Mouse (Mus musculus) fat pad, adult 2 months (tissue): ENCODE results near the gene Ift80.
"Not testable (repeated sequence)": the region's sequence is repeated elsewhere in the genome, so short reads cannot be mapped to it uniquely, and the experiment has no call there.

Source experiments
- DNase-seq: peaks from one replicate; pipeline ENCODE4 v3.0.0-alpha.2; 2011; ENCODE audit warnings: low read depth, low spot score; ENCODE audit errors: extremely low read depth

Gene Ift80

DNA sequence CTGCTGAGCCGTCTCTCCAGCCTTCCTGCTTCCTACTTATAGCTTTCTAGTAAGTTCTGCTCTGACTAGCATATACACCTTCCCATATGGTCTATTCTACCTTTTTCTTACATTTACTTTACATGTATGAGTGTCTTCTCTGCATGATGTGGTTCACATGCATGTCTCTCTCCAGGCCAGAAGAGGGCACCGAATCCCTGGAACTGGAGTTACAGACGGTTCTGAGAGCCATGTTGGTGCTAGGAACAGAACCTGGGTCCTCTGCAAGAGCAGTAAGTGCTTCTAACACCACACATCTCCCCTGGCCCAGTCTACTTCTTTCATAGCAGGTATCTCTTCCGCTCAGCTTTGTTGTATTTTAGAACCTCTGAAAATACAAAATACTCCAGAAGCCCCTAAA, 1.6 kb downstream of the Ift80 start:
- DNase-seq: no peak

DNA sequence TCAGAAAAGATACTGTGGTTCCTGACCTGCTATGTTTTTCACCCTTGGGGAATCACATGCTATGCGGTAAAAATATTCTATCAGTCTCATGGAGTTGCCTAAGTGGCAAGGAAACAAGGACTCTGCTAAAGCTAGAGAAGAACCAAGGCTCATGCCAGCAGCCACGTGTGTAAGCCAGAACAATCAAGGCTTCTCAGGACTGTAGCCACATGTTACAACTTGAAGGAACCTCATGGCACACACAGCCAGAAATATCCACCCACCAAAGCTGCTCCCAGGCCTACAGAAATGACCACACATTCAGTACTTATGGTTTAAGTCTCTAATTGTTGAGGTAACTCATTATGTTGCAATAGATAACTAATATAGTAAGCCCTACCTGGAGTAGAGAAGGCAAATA, 17.8 kb downstream of the Ift80 start:
- DNase-seq: peak; percentile 98

DNA sequence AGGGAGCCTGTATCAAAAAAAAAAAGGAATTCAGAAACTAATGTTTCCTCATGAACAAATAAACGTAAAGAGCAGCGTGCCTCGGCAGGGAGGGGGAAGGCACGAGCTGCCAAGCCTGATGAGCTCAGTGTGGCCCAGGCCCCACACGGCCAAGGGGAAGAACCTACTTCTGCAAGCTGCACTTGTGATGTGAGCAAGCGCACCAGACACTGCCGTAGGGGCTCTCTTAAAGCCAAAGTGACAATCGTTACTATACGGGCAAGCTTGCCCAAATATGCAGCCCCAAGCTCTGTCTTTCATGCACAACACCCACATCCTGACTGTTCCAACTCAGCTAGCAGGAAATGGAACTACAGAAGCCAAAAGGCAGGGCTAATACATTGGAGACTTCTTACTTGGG, 23.5 kb downstream of the Ift80 start:
- DNase-seq: peak; percentile 96

DNA sequence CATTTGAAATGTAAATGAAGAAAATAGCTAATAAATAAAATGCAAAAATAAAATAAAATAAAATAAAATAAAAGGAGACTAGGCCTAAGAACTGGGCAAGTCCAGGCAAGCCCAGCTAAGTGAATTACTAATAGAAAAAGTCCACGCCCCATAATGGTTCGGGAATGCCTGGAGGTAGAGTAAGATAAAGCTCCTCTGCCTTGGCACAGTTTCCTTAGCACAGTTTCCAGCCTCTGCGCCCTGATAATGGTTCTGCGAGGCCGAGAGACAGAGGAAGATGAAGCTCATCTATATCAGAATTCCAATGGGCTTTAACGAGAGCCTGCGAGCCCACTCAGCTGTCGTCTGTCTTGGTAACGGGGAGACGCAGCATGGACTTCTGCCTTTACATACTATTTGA, 25.2 kb downstream of the Ift80 start:
- no peak for DNase-seq

DNA sequence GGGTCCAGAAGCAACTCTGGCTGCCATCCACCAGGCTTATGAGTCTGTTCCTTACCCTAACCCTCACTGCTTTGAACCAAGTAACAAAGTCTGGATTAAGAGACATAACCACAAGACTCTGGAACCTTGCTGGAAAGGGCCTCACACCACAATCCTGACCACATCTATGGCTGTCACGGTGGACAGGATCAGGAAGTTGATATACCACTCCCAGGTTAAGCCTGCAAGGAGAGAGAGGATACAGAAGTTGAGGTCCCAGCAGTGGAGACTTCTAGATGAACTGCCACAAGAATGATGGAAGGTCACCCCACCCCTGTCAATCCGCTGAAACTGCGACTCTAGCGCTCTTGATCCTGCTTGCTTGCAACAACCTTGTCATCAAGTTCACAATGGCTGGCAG, 26.7 kb downstream of the Ift80 start:
- DNase-seq: no peak

DNA sequence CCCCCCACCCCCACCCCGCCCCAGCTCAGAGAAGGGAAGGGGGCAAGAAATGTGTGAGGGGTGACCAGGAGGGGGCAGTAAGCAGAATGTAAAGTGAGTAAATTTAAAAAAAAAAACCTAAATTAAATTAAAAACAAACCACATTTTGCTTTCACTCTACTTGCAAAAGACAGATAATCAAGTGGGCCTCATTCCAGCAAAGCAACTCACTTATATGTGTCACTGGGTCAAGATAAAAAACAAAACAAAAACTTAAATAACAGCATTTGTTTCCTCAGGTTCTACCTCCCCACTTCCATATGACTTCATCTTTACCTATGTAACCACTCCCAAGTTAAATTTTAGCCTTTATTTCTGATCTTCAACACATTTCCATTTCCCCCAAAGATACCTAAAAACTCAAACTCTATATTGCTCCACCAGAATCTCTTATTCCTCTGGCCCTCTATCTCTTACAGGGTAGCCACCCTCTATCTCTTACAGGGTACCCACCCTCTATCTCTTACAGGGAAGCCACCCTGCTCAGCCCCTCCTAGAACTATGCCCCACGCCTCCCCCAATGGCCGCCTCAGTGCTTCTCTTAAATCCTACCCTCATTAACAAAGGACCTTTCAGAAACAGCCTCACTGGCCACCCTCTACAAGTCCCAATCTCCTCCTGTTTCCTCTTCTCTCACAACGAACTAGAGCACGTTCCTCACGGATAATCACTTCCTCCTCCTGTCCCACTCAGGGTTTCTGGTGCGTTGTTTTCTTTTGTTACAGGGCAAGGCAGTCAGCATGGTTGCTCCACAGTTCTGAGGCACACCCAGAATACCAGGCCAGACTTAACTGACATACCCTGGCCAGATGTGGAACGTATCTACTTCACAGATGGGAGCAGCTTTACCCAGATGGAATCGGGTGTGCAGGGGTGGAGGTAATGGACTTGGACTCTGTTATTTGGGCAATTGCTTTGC, 28.6 kb downstream of the Ift80 start:
- no peak for DNase-seq

DNA sequence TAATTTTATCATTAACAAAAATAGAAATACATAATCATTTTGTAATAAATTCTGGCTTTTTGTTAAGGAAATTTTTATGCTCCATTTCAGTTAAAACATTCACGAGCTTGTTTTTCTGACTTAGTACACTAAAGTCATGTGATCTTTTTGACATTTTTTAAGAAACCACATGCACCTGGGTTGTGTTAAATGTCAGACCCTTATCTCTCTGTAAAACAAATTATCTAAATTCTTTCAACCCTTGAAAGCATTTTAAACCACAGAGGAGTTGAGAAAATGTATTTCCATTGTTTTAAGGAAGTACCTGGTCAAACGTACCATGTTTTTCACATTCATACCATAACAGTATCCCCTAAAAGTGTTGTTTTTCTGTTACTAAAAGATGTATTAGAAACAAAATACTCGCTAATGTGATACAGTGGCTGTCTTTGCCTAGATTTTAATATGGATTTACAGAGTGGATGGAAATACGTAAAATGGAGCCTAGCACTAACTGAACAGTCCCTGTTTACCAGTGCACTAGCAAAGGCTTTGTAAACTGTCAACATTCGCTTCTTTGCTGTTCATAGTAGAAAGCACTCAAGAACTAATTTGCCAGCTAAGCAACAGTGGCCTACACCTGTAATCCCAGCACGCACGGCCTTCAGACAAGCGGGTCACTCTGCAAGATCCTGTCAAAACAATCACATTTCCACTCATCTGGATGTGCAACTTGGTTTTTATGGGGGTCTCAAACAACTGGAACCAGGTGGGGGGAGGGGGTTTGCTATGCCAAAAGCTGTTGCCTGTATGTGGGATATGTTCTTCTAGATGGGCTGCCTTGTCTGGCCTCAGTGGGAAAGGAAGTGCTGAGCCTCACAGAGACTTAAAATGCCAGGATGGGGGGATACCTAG, 29.5 kb downstream of the Ift80 start:
- no peak for DNase-seq

DNA sequence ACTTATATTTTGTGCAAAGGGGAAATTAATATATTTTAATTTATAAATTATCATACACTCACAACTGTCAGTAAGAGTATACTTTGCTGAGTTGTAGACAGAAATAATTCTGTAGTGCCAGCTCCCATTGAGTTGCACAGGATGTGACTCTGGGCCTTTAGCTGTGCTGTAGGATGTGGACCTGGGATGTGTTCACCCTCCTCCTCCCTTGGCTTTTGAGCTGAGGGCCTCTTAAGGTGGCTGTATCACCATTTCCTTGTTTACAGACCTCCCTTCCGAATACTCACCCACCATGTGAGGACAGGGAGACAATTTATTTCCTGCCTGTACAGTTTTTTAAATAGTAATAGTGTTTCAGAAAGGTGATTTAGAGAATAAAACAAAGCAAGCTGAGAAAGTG, 30.8 kb downstream of the Ift80 start:
- DNase-seq: no peak

DNA sequence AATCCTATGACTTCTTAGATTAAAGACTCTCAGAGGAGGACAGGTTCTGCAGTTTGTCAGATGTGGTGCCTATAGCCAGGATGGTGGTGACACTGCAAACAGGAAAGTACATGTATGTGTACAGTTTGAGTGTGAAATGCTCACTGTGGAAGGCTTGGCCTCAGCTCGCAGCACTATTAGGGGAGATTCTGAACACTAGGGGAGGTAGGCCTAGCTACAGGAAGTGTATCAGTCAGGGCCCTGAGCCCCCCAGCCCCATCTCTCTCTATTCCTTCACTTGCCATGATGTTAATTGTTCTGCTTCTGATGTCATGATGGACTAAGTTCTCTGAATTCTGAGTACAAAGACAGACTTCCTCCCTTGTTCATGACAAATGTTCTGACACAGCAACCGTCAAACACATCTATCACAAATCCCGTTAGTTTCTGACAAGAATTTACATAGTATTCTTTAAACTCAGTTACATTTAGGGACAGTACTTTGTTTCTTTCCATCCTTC, 35.2 kb downstream of the Ift80 start:
- no peak for DNase-seq

DNA sequence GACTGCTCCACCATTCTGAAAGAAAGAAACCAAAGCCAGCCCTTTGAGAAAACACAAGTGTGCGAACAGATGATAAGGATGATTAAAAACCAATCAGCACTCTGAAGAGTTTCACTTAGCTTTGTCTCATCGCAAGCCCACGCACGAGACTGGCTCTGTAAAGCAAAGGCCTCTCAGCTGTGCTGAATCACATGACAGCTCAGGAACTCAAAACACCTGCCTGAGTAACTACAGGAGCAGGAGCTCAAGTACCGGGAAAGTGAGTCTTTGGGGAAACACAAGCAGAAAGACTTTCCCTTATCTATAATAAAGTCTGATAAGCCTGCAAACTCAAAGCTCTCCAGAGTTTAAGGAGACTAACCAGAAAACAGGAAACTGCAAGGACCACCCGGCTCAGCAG, 37.0 kb downstream of the Ift80 start:
- DNase-seq: no peak

DNA sequence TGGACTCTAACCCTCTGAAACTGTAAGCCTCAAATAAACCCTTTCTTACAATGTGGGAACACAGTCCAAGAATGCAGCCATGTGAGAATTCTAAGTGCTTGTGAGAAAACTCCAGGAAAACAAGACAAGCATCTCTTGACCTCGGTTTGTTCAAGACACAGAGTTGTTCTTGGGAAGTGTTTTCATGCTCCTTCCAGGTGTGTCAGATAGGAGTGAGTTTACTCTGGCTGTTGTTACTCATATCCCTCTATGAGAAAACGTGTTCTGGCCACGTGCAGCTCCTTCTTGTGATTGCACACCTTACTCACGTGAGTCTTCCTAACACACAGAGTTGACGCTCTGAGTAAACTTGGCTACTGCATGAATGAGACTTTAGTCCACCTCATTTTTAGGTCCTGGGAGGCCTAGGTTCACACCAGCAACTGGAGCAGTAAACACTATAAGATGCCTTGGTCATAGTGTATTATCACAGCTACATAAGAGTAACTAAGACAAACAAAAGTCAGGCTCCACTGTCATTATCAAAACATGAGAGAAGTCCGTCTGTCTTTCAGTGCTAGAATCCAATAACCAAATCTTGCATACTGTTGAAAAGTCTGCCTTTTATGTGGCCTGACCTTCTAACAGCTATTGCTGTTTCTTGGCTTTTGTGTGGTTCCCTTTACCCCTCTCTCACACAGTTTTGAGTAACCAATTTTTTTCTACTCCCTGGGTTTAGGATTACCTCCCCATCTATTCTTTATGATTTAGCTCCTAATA, 37.7 kb downstream of the Ift80 start:
- DNase-seq: no peak

DNA sequence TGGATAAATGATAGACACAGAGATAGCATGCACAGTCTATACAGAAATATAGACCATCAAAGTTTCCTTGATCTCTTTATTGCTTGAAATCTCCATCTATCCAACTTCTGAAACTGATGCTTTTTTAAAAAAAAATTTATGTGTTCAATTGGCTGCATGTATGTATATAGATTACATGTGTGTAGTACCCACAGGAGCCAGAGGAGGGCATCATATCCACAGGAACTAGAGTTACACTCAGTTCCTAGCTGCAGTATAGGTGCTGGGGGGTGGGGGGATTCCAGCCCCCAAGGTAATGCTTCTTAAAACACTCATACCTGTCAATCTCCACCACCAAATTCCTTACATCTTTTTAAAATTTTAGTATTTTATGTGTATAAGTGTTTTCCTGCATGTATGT, 39.7 kb downstream of the Ift80 start:
- DNase-seq: no peak

DNA sequence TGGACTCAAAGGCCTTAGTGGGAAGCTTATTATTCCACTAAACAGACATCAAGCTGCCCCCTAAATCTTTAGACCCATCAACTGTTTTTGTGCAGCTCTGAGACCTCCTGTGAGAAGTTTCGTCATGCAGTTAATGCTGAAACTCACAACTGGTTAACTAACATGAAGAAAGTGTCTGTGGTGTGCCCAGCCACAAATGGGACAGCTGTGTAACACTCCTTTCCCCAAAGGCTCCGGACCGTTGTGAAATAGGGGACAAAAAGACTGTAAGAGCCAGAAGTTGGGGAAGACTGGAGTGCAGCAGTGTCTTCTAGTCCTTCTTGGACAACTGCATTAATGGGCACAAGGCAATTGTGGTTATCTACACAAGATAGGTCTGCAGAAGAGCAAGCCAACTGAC, 47.0 kb downstream of the Ift80 start:
- no peak for DNase-seq

DNA sequence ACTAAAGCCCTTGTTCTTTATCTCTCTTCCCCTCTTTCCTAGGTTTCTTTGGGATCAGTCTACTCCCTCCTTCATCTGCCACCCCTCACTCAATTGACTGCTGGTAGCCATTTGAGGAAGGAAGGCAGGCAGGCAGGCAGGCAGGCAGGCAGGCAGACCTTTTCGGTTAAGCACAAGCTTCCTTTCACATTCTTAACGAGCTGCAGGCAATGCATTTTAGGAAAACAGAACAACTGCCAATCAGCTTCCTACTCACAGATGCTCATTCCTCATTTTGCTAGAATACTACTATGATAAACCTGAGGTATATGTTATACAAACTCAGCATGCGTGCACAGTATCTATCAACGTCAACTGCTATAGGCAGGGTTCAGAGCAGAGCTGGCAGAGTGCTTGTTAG, 47.9 kb downstream of the Ift80 start:
- no peak for DNase-seq

DNA sequence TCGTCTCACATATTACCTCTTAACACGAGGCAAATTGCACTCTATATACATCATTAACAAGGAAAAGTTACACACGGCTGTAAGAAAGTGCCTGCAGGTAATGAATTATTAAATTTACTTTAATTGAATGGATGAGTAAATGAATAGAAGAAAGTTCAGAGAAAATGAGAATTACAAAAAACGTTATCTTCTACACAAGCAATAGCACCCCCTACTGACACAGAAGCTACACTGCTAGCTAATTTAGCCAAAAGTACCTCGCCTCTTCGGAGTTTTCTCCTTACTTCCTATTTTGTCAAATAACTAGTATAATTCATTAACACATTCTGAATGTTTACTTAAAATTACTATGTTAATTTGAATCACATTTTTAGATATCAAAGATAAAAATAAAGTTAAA, 49.9 kb downstream of the Ift80 start:
- no peak for DNase-seq

DNA sequence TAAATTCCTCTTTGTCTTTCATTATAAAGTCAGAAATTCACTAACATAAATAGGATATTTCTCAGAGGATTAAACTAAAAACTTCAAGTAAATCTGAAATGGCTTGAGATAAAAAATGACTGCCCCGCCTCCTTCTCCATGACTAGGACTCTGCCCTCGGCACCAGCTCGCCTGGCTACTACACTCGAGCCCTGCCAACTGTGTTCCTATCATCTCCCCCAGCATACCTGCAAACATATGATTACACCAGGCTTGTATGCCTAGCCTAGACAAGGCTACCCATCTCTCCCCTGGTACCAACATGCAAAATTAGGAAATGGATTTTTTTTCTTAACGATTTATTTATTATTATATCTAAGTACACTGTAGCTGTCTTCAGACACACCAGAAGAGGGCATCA, 51.7 kb downstream of the Ift80 start:
- no peak for DNase-seq

DNA sequence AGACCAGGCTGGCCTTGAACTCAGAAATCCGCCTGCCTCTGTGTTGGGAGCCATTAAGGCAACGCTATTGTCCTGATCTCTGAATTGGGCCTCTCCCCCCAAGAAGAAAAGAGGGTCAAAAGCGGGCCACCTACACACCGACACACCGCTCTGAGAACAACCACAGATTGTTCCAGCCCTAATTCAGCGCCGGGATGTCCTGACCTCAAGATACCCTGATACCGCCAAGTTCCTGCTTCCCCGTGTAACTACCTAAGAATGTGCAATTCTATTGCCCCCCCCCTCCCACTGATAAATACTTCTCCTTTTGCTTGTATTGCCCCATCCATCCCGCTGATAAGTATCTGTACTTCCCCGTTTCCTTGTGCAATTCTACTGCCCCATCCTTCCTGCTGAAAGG, 52.4 kb downstream of the Ift80 start:
- DNase-seq: not testable (repeated sequence)

DNA sequence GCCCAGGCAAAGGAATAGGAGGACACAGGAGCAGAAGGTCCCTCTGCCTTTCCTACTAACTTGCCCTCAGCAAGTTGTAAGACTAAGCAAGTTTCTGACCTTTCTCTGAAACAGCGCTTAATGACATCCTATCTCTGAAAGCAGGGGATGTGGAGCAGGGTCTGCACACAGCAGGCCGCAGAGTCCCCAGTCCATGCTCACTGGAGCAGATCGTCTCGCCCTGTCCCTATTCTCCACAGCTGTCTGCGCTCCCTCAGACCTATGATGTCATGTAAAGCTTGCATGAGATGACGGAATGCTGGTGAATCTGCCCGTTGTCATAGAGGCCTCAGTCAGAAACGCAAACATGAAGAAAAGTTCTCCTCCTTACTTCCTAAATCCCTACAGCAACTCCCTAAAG, 55.0 kb downstream of the Ift80 start:
- DNase-seq: no peak

DNA sequence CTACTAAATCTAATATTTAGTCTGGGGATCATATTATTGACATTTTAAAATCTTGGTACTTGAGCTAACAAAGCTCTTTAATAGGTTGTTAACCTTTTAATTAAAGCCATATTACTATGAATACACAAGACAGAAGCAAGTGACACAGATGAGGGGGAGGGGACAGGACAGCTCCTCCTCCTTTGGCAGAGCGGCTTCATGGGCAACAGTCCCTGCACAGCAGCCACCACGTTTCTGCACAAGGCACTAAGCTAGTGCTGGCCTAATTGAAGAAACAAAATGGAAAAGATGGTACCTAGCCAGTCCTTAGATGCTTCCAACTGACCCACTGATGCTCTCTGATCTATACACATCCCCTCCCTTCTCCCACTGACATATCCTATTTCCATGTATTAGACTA, 55.5 kb downstream of the Ift80 start:
- no peak for DNase-seq

DNA sequence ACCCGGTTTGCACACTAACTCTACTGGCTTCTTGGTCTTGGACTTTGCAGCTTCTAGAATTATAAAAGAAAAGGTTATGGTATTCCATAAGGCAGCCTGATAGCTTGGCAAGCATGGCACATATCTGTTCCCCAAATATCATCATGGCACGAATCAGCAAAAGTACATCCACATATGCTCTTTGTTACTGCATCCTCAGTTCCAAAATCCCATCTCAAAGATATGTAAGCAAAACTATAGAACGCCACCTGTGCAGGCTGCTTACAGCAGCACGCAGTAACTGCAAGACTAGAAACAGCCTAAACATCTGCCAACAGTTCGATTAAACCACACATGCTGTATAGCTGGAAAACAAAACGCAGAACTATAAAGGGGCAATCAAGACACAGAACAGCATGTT, 62.5 kb downstream of the Ift80 start:
- DNase-seq: no peak

DNA sequence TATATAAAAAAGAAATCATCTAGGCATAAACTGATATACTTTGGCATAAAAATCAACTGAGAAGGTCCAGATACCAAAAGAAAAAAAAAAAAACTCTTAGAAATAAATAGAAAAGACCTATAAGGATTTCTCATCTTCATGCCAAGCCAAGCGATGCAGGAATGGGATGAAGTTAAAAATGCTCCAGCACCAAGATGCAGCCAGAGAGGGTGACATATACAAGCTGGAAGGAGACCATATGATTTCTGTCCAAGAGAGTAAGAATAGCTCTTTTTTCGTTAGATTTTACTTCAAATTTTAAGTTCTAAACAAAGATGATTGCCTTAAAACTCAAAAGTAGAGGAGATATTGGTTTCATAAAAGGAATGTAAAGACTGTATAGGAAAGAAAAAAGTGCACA, 64.1 kb downstream of the Ift80 start:
- DNase-seq: no peak
